Mouse (Mus musculus) activated CD4-positive, CD25-positive, alpha-beta regulatory T cell (primary cell): Measurements from ENCODE around the gene Rrp1b. TPM values are rescaled to one million over a fixed set of nuclear protein-coding genes. Genes with fewer than 3 reads are reported as not detected.

ENCODE experiments used
- polyA plus RNA-seq, 2 experiments: library from polyadenylated mRNA; unstranded; fragments of 100-300 nt; shearing (Covaris generic); gene quantifications; one replicate each; pipeline ENCODE4 v1.2.1; 2017

Rrp1b gene
- polyA plus RNA-seq: 10 to 100 TPM; 50.3 to 70.0 TPM

DNA sequence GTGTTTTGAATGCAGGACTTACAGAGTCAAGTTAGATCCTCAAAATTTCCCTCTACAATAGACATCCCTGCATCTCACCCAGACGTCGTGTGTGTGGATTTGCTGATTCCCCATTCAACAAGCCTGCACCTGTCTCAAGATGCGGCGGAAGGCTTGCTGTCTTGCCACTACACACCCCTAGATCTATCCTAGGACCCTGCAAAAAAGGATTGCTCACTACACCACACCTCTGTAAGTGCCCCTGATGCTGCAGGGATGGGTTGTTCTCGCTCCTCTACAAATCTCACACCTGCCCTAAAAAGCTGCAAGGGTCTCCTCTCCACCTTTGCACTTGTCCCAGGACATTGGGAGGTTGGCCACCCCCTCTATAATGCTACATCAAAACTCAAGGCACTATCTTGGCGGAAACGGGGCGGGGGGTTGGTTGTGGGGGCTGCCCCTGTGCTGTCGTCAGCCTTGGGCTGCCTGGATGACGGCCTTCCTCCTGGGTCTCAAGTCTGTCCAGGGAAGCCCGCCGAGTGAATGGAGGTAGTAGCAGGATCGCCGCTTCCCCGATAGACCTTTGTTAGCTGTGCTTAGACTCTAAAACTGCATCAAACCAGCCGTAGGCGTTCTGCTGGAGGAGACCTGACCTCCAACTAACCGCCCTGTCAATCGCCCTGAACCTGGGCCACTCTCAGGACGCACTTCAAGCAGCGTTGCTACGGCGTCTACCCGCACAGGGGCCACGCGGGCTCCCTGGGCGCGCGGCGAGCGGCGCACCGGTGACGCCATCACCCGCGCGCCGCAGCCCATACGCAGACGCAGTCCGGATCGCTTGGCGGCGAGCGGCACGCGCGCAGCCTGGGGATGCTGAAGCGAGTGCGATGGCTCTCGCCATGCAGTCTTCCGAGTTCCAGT, at the start of gene Rrp1b, which contains the start of gene Hsf2bp:
Gene Rrp1b, plus strand, starts transcription at position 492 of the 900 bp plus-strand sequence.
Gene Hsf2bp, minus strand, starts transcription at position 741 of the 900 bp plus-strand sequence.

Other genes starting within 250 kb of the Rrp1b start
- gene Sik1, start 180.3 kb upstream of the Rrp1b start, polyA plus RNA-seq: 10 to 100 TPM; 11.6 to 11.8 TPM
- gene Hsf2bp, start 249 bp downstream of the Rrp1b start, polyA plus RNA-seq: under 1 TPM; 0.38 to 0.58 TPM
- under 1 TPM in 1 of 2 experiments, not detected in 1; 0.18 TPM for gene Notch3, start 130.8 kb downstream of the Rrp1b start, polyA plus RNA-seq
- gene Ephx3, start 153.4 kb downstream of the Rrp1b start, polyA plus RNA-seq: under 1 TPM in 1 of 2 experiments, not detected in 1; 0.37 TPM
- 100 to 1,000 TPM; 177 to 198 TPM for gene Brd4, start 248.6 kb downstream of the Rrp1b start, polyA plus RNA-seq